Mouse (Mus musculus) gastrocnemius, postnatal 14 days (tissue): ENCODE data around the gene Hddc2. TPM values are rescaled to one million over a fixed set of nuclear protein-coding genes. Genes with fewer than 3 reads are reported as not detected.

Experiments used
- DNase-seq: peaks from one replicate; pipeline ENCODE4 v3.0.0; 2021; ENCODE audit warnings: mixed read lengths
- intact Hi-C: fragments of 180-260 bp; cut with DNase I; formaldehyde crosslinking; loops from one replicate; pipeline ENCODE4 v1.15.1; 2025; ENCODE audit warnings: low total_unique reads
- long read RNA-seq, 2 experiments: library from polyadenylated mRNA; stranded (forward); transcript quantifications; one replicate each; pipeline ENCODE4 v2.0.0; 2021
- total RNA-seq, 2 experiments: library from RNA; stranded (reverse); gene quantifications; 2 replicates each; pipeline ENCODE4 v1.2.3; 2021

Hddc2 gene
- total RNA-seq: 10 to 100 TPM; 15.2 to 18.0 TPM
- long read RNA-seq, experiment 1, transcript Hddc2-201 (6 exons, 858 nt): major isoform, 19 of 19 reads
- long read RNA-seq, experiment 1, partial matches to known transcripts: 0 of 19 reads
- long read RNA-seq, experiment 1, other reads (novel, unspliced or antisense): 0 of 19 reads
- long read RNA-seq, experiment 2, transcript Hddc2-201 (6 exons, 858 nt): major isoform, 7 of 10 reads
- long read RNA-seq, experiment 2, partial matches to known transcripts: 2 of 10 reads
- long read RNA-seq, experiment 2, other reads (novel, unspliced or antisense): 1 of 10 reads

DNA sequence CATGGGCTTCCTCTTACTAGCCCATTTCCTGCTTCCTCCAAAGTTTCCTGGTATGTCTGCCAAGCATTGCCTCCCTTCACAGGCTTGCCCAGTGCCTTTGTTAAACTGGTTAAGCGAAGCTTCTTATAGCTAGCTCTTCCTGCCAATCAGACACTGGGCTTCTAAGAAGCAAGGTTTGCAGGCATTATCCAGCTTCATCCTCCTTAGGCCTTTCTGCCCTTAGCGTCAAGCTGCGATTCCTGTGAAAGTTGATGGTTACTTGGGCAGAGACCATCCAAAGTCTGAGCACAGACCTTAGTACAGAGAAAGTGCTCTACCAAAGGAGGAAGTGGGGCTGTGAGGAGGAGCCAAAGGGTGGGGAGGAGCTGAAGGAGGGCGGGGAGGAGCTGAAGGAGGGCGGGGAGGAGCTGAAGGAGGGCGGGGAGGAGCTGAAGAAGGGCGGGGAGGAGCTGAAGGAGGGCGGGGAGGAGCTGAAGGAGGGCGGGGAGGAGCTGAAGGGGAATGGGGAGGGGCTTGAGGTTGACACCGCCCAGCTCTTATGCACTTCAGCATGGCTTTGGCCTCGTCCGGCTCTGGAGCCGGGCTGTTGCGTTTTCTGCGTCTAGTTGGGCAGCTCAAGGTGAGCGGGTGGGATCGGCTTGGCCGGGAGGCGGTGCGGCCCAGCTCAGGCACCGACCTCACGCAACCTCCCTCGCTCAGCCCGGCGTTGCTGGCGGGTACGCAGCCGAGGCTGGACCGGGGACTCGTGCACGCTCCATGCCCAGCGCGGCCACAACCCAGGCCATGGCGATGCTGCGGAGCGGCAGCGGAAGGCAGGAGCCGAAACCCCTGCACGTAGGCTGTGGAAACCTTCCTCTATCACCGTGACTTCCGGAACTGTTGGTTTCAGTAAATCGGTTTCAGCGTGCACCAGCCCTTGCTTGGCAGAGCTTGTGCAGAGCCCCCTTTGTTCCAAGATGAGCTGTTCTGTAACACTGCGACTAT is at the start of gene Hddc2:
Gene Hddc2 (plus strand): TSS at position 519 of the 984 bp plus-strand sequence.
- peak; percentile 79 for DNase-seq
- intact Hi-C loops: no loop called here

DNA sequence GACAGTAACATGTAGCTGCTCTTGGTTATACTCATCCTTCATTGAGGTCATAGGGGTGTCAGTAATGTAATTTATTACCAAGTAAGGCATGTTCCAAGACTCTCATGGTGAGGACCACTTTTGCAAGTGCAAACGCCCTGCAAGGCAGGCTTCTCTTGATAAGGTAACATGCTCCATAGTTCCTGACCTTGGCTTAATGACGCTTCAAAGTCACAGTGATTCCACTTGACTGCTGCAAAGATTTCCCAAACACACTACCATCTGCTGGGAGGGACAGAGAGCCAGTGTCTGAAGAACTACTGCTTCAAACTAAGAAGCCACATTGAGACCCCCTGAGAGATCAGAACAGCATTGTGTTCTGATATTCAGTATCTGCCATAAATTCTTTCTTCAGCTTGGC is 40.4 kb upstream of the Hddc2 start:
- intact Hi-C loops: no loop called here
- no peak for DNase-seq

DNA sequence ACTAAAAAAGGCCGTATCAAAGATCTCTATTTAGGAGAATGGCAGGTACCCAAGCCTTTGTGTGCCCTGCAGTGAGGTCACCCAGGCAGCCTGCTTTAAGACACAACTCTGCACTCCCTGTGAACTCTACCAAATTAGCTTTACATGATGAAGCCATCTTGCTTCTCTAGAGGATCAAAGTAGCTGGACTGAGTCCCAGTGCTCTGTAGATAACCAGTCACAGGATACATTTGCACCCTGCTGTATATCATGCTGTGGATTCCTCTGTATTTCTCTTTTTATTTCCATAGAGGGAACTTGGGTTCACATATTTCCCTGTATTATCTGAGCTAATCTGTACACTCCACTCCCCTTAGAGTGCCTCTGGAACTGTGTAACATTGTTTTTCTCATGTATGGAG is 40.0 kb upstream of the Hddc2 start:
- intact Hi-C loops: no loop called here
- no peak for DNase-seq

DNA sequence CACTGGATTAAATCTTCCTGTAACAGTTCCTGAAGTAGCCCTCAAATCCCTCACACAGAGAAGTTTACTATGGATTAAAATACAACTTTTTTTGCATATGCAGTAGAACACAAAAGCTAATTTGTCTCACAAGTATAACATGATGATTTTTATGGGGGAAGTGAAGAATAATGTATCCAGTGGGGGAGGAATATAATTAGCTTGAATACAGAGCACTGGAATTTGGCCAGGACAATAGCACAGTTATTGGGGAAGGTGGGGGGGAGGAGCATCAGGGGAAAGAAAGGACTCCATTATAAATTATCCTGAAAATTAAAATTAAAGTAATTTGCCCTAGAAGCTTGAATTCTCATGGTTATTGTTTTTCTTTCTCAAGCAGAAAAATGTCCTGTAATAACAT is 25.4 kb upstream of the Hddc2 start:
- intact Hi-C loops: no loop called here
- DNase-seq: no peak

DNA sequence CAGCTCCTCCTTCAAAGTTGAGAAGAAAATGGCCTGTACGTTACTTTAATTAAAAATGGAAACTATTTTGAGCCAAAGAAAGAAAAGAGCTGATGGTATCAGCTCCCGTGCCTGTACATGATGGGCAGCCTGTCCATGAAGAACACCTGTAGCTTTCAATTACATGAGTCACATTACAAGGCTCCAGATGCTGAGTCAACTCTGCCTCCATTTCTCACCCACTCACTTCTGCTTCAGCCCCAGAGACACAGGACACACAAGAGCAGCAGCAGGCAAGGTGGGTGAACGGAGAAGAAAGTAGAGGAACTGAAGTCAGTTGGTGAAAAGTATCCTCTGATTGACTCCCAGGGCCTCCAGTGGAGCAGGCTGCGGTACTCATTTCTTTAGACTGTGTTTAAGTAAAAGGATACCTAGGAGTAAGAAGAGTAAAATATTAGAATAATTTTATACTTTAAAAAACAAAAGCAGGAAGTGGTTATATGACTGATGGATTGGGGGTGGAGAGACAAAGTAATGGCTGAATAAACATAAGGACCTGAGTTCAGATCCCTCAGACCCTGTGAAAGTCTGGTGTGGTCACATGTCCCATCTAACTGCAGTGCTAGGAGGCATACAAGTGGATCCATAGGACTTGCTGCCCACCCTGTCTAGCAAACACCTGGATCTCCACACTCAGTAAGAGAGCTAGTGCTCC is 24.3 kb upstream of the Hddc2 start:
- no peak for DNase-seq
- intact Hi-C loops: no loop called here

DNA sequence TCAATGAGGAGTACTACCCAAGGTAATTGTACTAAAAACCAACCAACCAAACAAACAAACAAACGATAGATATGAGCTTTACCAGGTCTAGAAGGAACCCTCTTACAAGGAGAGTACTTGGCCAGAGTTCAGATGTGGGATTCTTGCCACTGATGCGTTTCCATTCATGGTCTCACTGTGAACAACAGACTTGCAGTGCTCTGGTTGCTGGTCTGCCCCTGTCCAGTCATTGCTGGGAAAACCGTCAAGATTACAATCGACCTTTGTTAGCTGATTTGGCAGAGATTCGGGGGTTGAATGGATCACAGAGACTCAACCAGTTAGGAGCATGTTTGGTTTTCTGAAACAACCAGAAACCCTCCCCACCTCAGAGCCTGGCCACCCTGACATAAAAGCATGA is 17.5 kb upstream of the Hddc2 start:
- no peak for DNase-seq
- intact Hi-C loops: loop anchor here (10.0 kb wide), 1 partner anchor 471 kb away; no protein-coding TSS in a partner anchor

DNA sequence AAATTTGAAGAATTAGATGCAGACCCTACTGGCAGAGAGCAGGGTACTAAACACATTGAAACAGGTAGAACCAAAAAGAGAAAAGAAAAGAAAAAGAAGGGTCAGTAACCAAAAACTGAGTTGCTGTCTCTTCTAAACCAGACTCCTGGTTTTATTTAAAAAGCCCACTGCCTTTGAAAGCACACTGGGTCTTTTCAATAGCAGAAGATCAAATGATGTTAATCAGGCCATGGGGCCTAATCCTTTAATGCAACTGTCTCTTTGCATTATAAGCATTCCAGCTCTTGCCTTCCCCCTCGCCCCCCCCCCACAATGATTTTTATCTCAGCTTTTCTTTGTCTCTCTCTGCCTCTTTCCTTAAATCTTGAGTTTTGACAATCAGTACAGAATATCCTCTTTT is 16.7 kb upstream of the Hddc2 start:
- no peak for DNase-seq
- intact Hi-C loops: loop anchor here (10.0 kb wide), 1 partner anchor 472 kb away; no protein-coding TSS in a partner anchor

DNA sequence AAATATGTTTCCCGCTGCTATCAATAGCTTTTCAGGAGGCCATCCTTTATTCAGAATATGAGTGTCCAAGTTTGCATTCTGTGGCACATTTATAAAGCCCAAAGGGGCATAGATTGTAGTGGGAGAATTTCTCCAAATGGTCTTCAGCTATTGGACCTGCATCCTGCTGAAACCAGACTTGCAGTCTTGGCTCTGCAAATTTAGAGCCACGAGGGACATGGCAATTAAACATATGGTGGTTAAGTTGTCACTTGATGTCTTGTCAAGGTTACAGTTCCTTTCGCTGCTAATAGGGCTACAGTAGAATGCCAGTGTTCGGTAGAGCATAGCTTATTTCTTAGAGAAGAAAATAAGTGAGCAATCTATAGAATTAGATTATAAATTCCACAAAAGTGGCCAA is 16.1 kb upstream of the Hddc2 start:
- DNase-seq: no peak
- intact Hi-C loops: loop anchor here (10.0 kb wide), 1 partner anchor 472 kb away; no protein-coding TSS in a partner anchor

DNA sequence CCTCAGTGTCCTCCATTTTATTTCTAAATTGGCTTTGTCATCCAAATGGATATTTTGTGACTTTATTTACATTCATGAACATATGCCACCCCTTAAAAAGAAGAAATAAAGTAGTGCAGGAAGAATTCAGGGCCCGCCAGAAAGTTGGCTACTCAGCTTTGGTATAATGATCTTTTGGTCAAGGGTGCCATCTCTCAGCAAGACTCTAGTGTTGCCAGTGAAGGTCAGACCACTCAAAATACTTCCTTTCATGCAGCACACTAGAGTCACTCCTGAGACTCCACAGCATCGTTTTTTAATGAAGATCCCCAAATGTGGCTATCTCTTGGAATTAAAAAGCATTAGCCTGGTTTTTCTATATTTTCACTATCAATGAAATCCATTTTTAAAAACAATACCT is 14.9 kb upstream of the Hddc2 start:
- intact Hi-C loops: loop anchor here (10.0 kb wide), 1 partner anchor 473 kb away; no protein-coding TSS in a partner anchor
- no peak for DNase-seq

DNA sequence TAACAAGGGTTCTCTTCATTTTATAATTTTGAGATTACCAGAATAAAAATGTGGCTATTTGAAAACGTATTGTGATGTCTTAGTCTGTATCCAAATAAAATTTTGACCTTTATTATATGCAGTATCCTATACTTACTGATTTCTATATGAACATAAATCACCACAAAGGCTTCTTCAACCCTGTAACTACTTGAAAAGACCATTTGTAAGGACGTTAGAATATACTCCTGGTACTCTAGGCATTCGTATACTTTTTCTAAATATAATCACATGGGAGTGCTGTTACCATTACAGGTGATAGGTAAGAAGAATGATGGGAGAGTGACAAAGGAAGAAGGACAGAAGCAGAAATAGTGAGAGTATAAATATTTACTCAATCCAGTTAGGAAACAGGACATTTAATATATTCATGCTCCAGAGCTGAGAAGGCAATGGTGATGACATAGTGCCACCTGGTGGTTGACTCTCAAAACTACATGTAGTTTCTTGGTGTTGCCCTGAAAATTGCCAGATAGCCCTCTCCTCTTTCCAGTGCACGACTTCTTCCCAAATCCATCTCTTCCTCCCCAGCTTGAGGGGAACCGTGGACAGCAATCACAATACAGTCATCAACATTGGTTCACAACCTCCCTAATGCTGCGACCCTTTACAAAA is 14.1 kb upstream of the Hddc2 start:
- intact Hi-C loops: loop anchor here (10.0 kb wide), 1 partner anchor 474 kb away; no protein-coding TSS in a partner anchor
- peak; percentile 19 for DNase-seq

DNA sequence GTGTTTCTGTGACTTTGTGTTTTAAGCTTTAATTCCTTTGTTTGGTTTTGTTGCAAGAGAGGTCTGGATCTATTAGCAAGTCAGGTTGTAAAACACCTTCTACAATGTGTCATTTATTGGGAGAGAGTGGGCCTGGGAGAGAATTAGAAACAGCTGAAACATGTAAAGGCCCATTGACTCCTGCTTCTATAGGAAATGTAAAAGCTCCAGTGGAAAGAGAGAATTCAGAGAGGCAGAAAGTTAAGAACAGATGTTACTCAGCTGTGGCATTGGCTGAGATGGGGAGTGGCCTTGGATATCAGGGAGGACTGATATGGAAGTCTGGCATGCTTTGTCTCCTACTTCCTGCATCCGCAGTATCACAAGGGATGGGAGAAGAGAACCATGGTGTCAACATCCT is 12.9 kb upstream of the Hddc2 start:
- no peak for DNase-seq
- intact Hi-C loops: no loop called here

DNA sequence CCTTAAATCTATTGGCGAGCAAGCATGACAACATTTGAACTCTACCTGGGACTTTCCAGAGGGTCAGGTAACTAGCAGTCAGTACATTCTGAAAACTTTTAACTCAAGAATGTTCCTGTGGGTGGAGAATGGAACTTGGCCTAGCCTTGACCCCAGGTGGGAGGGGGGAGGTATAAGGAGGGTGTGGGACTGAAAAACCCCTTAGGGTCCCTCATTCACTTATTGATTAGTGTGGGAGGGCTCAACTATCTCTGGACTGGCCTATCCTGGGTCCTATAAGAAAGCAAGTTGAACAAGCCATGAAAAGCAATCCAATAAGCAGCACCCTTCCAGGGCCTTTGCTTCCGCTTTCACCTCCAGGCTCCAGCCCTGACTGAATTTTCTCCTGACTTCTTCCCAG is 9.7 kb upstream of the Hddc2 start:
- intact Hi-C loops: no loop called here
- DNase-seq: no peak

DNA sequence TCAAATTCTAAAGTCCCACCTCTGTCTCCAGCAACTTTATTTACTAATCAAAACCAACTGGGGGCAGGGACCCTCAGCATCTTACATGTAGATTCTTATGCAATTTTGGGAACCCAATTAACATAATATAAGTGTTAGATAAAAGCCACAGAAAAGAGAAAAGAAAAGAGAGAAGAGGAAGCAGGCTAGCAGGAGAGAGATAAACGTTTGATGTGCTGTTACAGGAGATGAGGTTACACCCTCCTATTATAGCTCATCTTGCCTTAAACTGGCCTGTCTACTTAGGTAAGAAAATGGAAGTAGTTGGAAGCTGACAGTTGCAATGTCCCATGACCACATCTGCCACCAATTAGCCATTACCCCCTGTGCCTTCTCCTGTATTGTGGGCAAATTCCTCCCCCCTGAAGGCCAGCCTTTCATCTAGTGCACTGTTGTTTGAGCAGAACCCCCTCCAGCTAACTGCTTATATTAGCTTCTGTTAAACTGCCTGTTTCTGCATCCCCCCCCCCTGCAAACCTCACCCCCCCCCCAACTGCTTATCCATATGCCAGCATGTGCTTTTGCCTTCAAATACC is 6.1 kb upstream of the Hddc2 start:
- intact Hi-C loops: no loop called here
- no peak for DNase-seq

DNA sequence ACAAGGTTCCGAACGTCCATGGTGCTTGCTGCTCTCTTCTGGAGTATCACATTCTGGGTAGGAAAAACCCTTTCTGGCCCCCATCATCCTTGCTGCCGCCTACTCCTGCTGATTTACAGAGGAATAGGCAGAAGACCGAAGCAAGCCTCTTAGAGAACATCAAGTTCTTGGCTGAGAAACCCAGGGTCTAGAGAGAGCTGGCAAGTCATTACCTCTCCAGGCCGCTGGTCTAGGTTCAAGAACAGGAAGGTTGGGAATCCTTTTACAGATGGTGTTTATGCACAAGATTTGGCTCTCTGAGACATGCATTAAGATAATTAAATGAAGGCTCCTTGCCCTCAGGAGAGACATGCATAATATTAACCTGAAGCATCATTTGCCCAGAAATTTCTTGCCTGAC is 5.3 kb downstream of the Hddc2 start:
- intact Hi-C loops: no loop called here
- DNase-seq: no peak

DNA sequence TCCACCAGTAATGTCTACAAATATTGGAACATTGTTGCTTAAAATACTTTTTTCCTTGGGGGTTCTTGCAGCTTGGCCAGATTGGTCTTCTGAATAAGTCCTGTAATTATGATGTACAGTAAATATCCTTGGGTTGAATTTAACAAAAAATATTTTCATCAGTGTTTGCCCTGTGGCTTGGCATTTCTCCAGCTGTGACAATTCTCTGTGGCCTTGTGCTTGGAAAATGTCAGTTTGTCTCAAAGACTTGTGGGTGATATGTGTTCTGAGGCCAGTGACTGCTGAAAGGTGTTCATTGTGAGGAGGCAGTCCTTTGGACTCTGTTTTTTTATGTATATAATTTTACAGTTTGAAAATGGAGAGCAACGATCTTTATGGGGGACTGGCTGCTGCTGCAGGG is 16.3 kb downstream of the Hddc2 start:
- no peak for DNase-seq
- intact Hi-C loops: no loop called here

DNA sequence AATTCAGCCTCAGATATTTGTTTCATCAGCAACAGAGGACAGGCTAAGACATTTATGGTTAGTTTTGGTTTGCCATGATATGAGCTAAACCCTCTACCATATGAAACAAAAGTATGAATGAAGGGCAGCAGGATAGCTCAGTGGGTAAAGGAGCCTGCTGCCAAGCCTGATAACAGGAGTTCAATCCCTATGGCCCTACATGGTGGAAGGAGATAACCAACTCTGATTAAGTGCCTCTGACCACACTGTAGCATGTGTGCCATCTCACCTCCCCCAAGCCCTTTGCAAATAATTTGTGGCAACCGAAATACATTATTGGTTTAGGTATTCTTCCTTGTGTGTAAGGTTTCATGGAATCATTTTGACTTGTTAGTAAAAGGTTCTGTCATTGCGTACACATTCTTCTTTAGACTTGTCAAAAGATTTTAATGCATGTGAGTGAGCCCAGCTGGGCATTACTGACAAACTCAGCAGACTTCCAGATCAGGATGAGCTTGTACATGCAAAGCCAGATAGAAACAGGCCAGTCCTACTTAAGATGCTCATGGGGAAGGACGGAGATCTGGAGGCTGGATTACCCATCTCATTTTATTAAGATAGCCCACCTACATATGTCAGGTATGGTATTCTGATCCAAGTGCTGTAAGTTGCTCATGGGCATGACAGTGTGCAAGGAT is 17.2 kb downstream of the Hddc2 start:
- intact Hi-C loops: no loop called here
- no peak for DNase-seq

DNA sequence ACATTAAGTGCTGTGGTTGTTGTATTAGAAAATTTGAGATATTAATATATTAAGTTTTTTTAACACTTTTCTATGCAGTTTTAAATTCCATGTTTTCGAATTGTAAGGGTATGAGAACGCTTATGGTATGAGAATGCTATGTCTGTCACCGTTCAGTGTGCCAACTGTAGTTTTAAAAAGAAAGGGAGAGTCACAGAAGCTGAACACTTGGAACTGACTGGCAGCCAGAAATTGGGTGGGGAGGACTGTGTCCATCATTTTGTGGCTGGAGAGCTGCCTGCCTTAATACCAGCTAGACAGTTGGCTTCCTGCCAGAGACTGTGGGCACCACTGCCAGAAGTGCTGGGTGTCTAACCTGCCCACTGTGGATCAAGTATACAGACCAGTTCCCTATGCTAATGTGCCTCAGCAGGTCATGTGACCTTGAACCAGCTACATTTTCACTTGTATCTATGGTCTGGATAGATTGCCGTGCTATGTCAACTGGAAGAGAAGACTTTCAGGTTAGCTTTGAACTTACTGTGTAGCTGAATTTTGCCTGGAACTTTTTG is 18.1 kb downstream of the Hddc2 start:
- DNase-seq: peak; percentile 5

DNA sequence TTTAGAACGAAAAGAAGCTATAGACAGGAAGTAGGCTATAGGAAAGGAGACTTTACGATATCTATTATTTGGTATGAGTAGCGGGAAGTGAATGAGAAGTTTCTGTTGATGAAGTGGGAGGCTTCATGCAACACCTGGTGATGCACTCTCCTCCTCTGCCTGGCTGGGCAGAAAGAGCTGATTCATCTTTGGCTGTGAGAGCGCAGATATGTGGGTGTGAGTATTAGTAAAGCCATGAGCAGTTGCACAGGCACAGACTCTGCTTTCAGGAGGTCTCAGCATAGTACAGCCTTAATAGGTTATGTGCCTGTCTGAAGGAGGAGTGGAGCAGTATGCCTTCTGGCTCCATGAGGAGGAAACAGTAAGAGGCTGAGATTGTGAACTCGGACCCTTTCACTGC is 23.2 kb downstream of the Hddc2 start:
- intact Hi-C loops: no loop called here
- no peak for DNase-seq

More for the DNA sequence above, 18.1 kb downstream of the Hddc2 start:
- intact Hi-C loops: no loop called here
